Mouse (Mus musculus): ENCODE results near the gene Iffo1.

Gene Iffo1

DNA sequence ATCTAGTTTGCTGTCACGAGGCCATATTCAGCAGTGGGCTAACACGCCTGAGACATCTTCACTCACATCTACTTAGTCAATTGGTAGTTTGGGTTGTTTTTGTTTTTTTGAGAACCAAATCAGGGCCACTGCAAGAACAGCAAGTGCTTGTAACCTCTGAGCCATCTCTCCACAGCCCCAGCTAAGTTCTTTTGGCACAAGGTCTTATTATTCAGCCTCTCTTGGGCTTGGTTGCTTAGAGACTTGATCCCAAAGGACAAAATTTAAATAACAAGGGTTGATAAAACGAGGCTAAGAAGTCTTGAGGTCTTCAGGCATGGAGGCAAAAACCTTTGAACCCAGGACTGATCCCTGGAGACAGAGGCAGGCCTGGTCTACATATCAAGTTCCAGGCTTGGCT is 51.3 kb downstream of the Iffo1 start:
- DNase-seq: no peak

DNA sequence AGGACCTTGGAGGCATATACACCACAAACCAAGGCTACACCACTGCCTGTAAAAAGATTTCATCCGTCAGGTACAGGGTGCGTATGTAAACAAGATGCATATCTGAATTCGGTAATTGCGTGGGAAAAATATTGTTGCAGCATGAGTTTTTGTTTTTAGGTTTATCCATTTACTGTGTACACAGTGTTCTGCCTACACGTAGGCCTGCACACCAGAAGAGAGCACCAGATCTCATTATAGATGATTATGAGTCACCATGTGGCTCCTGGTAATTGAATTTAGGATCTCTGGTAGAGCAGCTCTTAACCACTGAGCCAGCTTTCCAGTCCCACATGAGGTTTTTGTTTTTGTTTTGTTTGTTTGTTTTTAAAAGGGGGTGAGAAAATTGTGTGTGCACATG is 52.1 kb downstream of the Iffo1 start:
- no peak for DNase-seq

DNA sequence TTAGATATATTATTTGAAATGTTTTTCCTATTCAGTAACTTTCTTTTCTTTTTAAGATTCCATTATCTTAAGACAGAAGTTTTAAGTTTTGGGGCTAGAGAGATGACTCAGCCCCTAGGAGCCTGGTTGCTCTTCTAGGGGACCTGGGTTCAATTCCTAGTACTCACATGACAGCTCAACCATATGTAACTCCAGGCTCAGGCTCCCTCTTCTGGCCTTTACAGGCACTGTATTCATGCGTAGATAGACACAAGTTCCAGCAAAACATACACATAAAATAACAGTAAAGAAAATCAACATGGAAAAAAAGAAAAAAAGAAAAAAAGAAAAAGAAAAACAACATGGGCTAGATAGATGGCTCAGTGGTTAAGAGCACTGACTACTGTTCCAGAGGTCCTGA is 65.4 kb downstream of the Iffo1 start:
- no peak for DNase-seq
